Mouse (Mus musculus) right cerebral cortex, postnatal 14 days (tissue): ENCODE data around the gene Erf.
"Not testable (repeated sequence)": the region's sequence is repeated elsewhere in the genome, so short reads cannot be mapped to it uniquely, and the experiment has no call there.

Experiments
- DNase-seq: peaks from one replicate; pipeline ENCODE4 v3.0.0; 2022

Erf gene

GRCm38 (mm10) chr7:25266180-25266962 lies 15.8 kb upstream of the Erf start:
- DNase-seq = no peak

- DNase-seq = not testable (repeated sequence)
Measured at GRCm38 (mm10) chr7:25265743-25266142, 15.2 kb upstream of the Erf start.

GRCm38 (mm10) chr7:25263968-25264870 lies 13.7 kb upstream of the Erf start:
- no peak for DNase-seq

GRCm38 (mm10) chr7:25261896-25262295 lies 11.3 kb upstream of the Erf start:
- DNase-seq = no peak

GRCm38 (mm10) chr7:25251822-25252221 lies 1.3 kb upstream of the Erf start:
- no peak for DNase-seq

GRCm38 (mm10) chr7:25251071-25251791 lies 670 bp upstream of the Erf start:
- DNase-seq = peak; percentile 46

GRCm38 (mm10) chr7:25249314-25250140 lies 1.0 kb downstream of the Erf start:
- DNase-seq = peak; percentile 79

GRCm38 (mm10) chr7:25248846-25249313 lies 1.7 kb downstream of the Erf start:
- DNase-seq = no peak

- peak; percentile 68 for DNase-seq
Measured at GRCm38 (mm10) chr7:25248018-25248647, 2.4 kb downstream of the Erf start.

GRCm38 (mm10) chr7:25247498-25247897 lies 3.1 kb downstream of the Erf start:
- DNase-seq = no peak

GRCm38 (mm10) chr7:25246759-25247137 lies 3.8 kb downstream of the Erf start:
- peak; percentile 38 for DNase-seq

- DNase-seq = peak; percentile 77
Measured at GRCm38 (mm10) chr7:25246079-25246758, 4.3 kb downstream of the Erf start.

GRCm38 (mm10) chr7:25244562-25245369 lies 5.8 kb downstream of the Erf start:
- no peak for DNase-seq

- DNase-seq = no peak
Measured at GRCm38 (mm10) chr7:25243361-25243760, 7.2 kb downstream of the Erf start.

GRCm38 (mm10) chr7:25241062-25241461 lies 9.5 kb downstream of the Erf start:
- DNase-seq = peak; percentile 70

- DNase-seq = no peak
Measured at GRCm38 (mm10) chr7:25240631-25241030, 9.9 kb downstream of the Erf start.

- peak; percentile 77 for DNase-seq
Measured at GRCm38 (mm10) chr7:25238829-25239623, 11.5 kb downstream of the Erf start.

- DNase-seq = peak; percentile 84
Measured at GRCm38 (mm10) chr7:25238015-25238706, 12.4 kb downstream of the Erf start.
